Mouse (Mus musculus) duodenum, adult 2 months (tissue): ENCODE measurements around the gene Zfp92. TPM values are rescaled to one million over a fixed set of nuclear protein-coding genes. Genes with fewer than 3 reads are reported as not detected.

ENCODE experiments used
- polyA plus RNA-seq: library from polyadenylated mRNA; depleted of rRNA; stranded (reverse); fragments of >200 nt; gene quantifications from 2 replicates; pipeline ENCODE4 v1.2.3, GENCODE M21; 2012; ENCODE audit warnings: low replicate concordance; rRNA removed

The Zfp92 gene
- 1.3 and 1.6 TPM in 2 replicates for polyA plus RNA-seq

GRCm38 (mm10) chrX:73410880-73411517 is at the start of gene Zfp92:
TSS of gene Zfp92 (plus strand) at chrX:73411096.

DNA sequence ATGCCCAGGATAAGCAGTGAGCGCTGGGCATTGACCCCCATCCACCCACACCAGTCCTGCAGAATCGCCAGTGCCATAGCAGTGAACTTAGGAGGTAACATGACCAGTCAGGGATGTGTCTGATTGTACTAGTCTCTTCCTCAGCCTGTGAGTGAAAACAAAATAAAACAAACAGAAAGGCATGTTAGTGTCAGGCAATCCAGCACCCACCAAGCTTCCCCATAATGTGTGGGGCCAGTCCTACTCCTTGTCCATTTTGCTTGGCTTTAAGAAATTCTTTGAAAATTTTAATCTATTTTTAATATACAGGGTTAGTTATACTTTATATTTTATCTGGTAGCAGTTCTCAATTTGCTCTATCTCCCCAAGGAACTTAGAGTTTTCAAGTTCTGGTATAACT is 12.3 kb upstream of the Zfp92 start, which contains the start of gene Gm18336:
Gm18336 (minus strand) TSS at position 101 of the 400 bp plus-strand sequence.

GRCm38 (mm10) chrX:73435252-73435651 is 24.4 kb downstream of the Zfp92 start, which contains the start of gene Trex2:
TSS of gene Trex2 (minus strand) at chrX:73435344.

DNA sequence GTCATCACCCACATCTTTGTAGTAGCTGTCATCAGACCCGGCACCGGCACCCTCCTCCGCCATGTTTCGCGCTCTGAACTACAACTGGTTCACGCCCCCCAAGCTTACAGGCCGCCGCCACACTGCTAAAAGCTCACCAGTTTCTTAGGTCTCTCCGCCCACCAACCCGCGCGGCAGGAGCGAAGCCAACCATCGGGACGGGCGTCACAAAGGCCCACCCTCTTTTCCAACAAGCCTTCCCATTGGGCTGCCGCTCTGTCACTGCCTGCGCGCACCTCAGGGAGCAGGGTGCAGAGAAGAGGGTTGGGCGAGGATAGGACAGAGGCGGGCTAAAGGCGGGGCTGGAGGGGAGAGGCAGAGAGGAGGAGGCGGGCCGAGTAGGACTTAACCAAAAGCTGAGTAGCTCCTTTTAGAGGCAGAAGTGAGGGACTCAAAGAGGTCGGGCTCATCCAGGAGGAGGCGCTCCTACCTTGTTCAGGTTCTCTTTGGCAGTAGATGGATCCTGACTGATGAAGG is 48.0 kb downstream of the Zfp92 start, which contains the start of gene Haus7:
Haus7 (minus strand) TSS at position 168 of the 516 bp plus-strand sequence.

Other genes with a start within 250 kb of the Zfp92 start
- gene Spin2d, start 234.1 kb upstream of the Zfp92 start, polyA plus RNA-seq, result not detected in 2 replicates
- 0.11 TPM in 1 of 2 replicates, not detected in the other for gene Xlr3b, start 218.9 kb upstream of the Zfp92 start, polyA plus RNA-seq
- not detected in 2 replicates for gene Xlr4b, start 196.8 kb upstream of the Zfp92 start, polyA plus RNA-seq
- 24.9 and 39.6 TPM in 2 replicates for gene F8a, start 182.8 kb upstream of the Zfp92 start, polyA plus RNA-seq
- gene Xlr4c, start 168.0 kb upstream of the Zfp92 start, polyA plus RNA-seq, result not detected in 2 replicates
- not detected in 2 replicates for gene Xlr3c, start 145.7 kb upstream of the Zfp92 start, polyA plus RNA-seq
- gene Xlr5a, start 118.1 kb upstream of the Zfp92 start, polyA plus RNA-seq, result not detected in 2 replicates
- not detected in 2 replicates for gene Xlr5c, start 118.1 kb upstream of the Zfp92 start, polyA plus RNA-seq
- not detected in 2 replicates for gene Gm45015, start 74.3 kb upstream of the Zfp92 start, polyA plus RNA-seq
- 0.88 and 2.4 TPM in 2 replicates for gene Zfp275, start 68.5 kb upstream of the Zfp92 start, polyA plus RNA-seq
- not detected in 2 replicates for gene Gm18336, start 12.4 kb upstream of the Zfp92 start, polyA plus RNA-seq
- gene Trex2, start 24.2 kb downstream of the Zfp92 start, polyA plus RNA-seq, result 4.7 TPM in 2 replicates
- 9.4 TPM in 2 replicates for gene Haus7, start 47.9 kb downstream of the Zfp92 start, polyA plus RNA-seq
- gene Bgn, start 72.5 kb downstream of the Zfp92 start, polyA plus RNA-seq, result 80.9 and 92.9 TPM in 2 replicates
- gene Atp2b3, start 92.0 kb downstream of the Zfp92 start, polyA plus RNA-seq, result 0.09 and 0.11 TPM in 2 replicates
- gene Dusp9, start 228.3 kb downstream of the Zfp92 start, polyA plus RNA-seq, result 0.19 and 1.2 TPM in 2 replicates
- gene Pnck, start 249.0 kb downstream of the Zfp92 start, polyA plus RNA-seq, result 5.9 and 6.7 TPM in 2 replicates